Mouse (Mus musculus) left cerebral cortex, adult 2 months (tissue): ENCODE results near the gene Tbx6. TPM values are rescaled to one million over a fixed set of nuclear protein-coding genes. Genes with fewer than 3 reads are reported as not detected.

ENCODE experiments used
- DNase-seq, 2 experiments: peaks; one replicate each; pipeline ENCODE4 v3.0.0; 2021 to 2022; ENCODE audit warnings: low spot score in 2 of 2, mixed read lengths in 1 of 2; ENCODE audit errors: extremely low spot score in 1 of 2
- H3K27ac ChIP-seq: fragments of 200-600 bp; 2 replicates; pipeline ENCODE4 v1.8.1; 2022
- H3K4me3 ChIP-seq: fragments of 200-600 bp; 2 replicates; pipeline ENCODE4 v1.8.1; 2022
- CTCF ChIP-seq: fragments of 200-600 bp; IDR thresholded peaks from 2 replicates; pipeline ENCODE4 v1.8.1; 2022; ENCODE audit warnings: antibody characterized with exemption, mild to moderate bottlenecking, moderate library complexity
- intact Hi-C: fragments of 180-260 bp; cut with DNase I; formaldehyde crosslinking; loops from one replicate; pipeline ENCODE4 v1.15.1; 2025
- total RNA-seq, 2 experiments: library from RNA; stranded (reverse); gene quantifications; 2 replicates each; pipeline ENCODE4 v1.2.3; 2021

The Tbx6 gene
- total RNA-seq, 2 experiments from 2014 or later, result 1.1 to 1.2 TPM

- intact Hi-C loops, result no loop called here
- no peak for TF ChIP-seq CTCF
- Histone ChIP-seq H3K4me3 (no peak overlapping the region), H3K27ac (peak overlapping the region; percentile 80; the same call in 1 of the 2 replicates)
- no peak for DNase-seq
These were observed 22.7 kb upstream of the Tbx6 start for GRCm38 (mm10) chr7:126758539-126758938.

- peak; percentile 78 for TF ChIP-seq CTCF
- DNase-seq, result peak; percentile 83 to 87
- Histone ChIP-seq H3K27ac (peak within 1 kb of the TSS; percentile 96), H3K4me3 (peak within 1 kb of the TSS; percentile 62)
- intact Hi-C loops, result no loop called here
These were observed 22.1 kb upstream of the Tbx6 start, which contains the start of gene Mapk3 for GRCm38 (mm10) chr7:126759050-126759671. Gene Mapk3, plus strand, starts transcription at chr7:126759601.

- TF ChIP-seq CTCF, result no peak
- Histone ChIP-seq H3K27ac (peak overlapping the region; percentile 96), H3K4me3 (peak overlapping the region; percentile 62)
- DNase-seq, result no peak
- intact Hi-C loops, result loop anchor here (5.0 to 10.0 kb wide), 3 partner anchors 58 to 352 kb away; partner anchors contain the start of gene Tufm
These were observed 21.5 kb upstream of the Tbx6 start for GRCm38 (mm10) chr7:126759672-126760390.

- H3K27ac ChIP-seq, result peak overlapping the region; percentile 96
- peak overlapping the region; percentile 62 for H3K4me3 ChIP-seq
- DNase-seq, result no peak
- TF ChIP-seq CTCF, result no peak
- intact Hi-C loops, result loop anchor here (5.0 to 10.0 kb wide), 3 partner anchors 58 to 352 kb away; partner anchors contain the start of gene Tufm
These were observed 20.9 kb upstream of the Tbx6 start for GRCm38 (mm10) chr7:126760391-126760802.

GRCm38 (mm10) chr7:126760956-126761355 lies 20.3 kb upstream of the Tbx6 start:
- intact Hi-C loops, result loop anchor here (5.0 to 10.0 kb wide), 3 partner anchors 59 to 351 kb away; partner anchors contain the start of gene Tufm
- TF ChIP-seq CTCF, result no peak
- no peak for DNase-seq
- Histone ChIP-seq H3K4me3 (no peak overlapping the region; the same call in 1 of the 2 replicates), H3K27ac (peak overlapping the region; percentile 96)

GRCm38 (mm10) chr7:126761529-126762067 lies 19.7 kb upstream of the Tbx6 start:
- H3K4me3 ChIP-seq, result no peak overlapping the region
- intact Hi-C loops, result loop anchor here (1.0 to 10.0 kb wide), 5 partner anchors 15 to 351 kb away; partner anchors contain the start of genes Tufm and Ypel3

GRCm38 (mm10) chr7:126762471-126763008 lies 18.7 kb upstream of the Tbx6 start:
- Histone ChIP-seq H3K27ac (peak overlapping the region; percentile 68), H3K4me3 (peak overlapping the region; percentile 14; the same call in 1 of the 2 replicates)
- peak; percentile 46 to 55 for DNase-seq
- intact Hi-C loops, result loop anchor here (1.0 to 10.0 kb wide), 5 partner anchors 14 to 350 kb away; partner anchors contain the start of genes Tufm and Ypel3
- TF ChIP-seq CTCF, result no peak

More at GRCm38 (mm10) chr7:126761529-126762067, 19.7 kb upstream of the Tbx6 start:
- no peak for TF ChIP-seq CTCF
- DNase-seq, result no peak
- H3K27ac ChIP-seq, result peak overlapping the region; percentile 96

GRCm38 (mm10) chr7:126765540-126765939 lies 15.7 kb upstream of the Tbx6 start:
- no peak for TF ChIP-seq CTCF
- intact Hi-C loops, result loop anchor here (10.0 kb wide), 1 partner anchor 281 kb away; the partner anchor contains the start of gene Tufm
- Histone ChIP-seq H3K27ac (no peak overlapping the region), H3K4me3 (no peak overlapping the region)
- no peak for DNase-seq

GRCm38 (mm10) chr7:126766201-126766600 lies 15.1 kb upstream of the Tbx6 start, which contains the start of gene Gdpd3:
Gene Gdpd3, plus strand, starts transcription at chr7:126766334.
- no peak for TF ChIP-seq CTCF
- DNase-seq, result no peak
- Histone ChIP-seq H3K4me3 (no peak within 1 kb of the TSS), H3K27ac (no peak within 1 kb of the TSS)
- intact Hi-C loops, result loop anchor here (10.0 kb wide), 1 partner anchor 281 kb away; the partner anchor contains the start of gene Tufm

GRCm38 (mm10) chr7:126767001-126767400 lies 14.3 kb upstream of the Tbx6 start:
- intact Hi-C loops, result loop anchor here (10.0 kb wide), 1 partner anchor 282 kb away; the partner anchor contains the start of gene Tufm
- DNase-seq, result no peak
- H3K27ac ChIP-seq, result no peak overlapping the region
- H3K4me3 ChIP-seq, result no peak overlapping the region
- TF ChIP-seq CTCF, result no peak

- TF ChIP-seq CTCF, result no peak
- intact Hi-C loops, result no loop called here
- no peak overlapping the region for H3K4me3 ChIP-seq
- DNase-seq, result no peak
- H3K27ac ChIP-seq, result no peak overlapping the region
These were observed 10.5 kb upstream of the Tbx6 start for GRCm38 (mm10) chr7:126770784-126771183.
